Mouse (Mus musculus): ENCODE results near the gene Cldn10. TPM values are rescaled to one million over a fixed set of nuclear protein-coding genes. Genes with fewer than 3 reads are reported as not detected.

Gene Cldn10
- polyA plus RNA-seq, 1 experiment from 2014 or later: 1.4 TPM

DNA sequence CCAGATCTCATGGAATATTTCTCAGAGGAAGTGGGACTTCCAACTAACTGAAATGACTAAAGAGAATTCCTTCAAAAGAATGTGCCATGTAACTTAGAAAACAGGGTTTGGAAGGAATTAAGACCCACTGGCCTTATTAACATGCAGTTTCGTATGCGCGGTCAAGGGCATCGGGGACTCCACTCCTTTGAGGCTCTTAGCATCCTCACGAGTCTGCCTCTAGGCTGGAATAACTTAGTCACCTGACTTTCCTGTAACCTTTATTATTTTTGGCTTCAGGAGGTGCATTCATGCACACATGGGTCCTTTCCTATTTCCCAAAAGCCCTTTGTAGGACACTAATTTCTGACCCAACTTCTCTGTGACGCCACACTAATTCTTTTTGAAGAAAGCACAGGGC, 45.5 kb downstream of the Cldn10 start:
- H3K27ac ChIP-seq (replicated peaks): no peak overlapping the region
- 90% methylated on average over 6 of the region's 6 CpGs for WGBS
- no peaks in the 10 kb centered on the region for H3K9me3 ChIP-seq
- no peak overlapping the region for H3K9ac ChIP-seq (replicated peaks)
- no peak for ATAC-seq (replicated peaks)
- no peaks in the 10 kb centered on the region for H3K36me3 ChIP-seq
- H3K27me3 ChIP-seq: no peaks in the 10 kb centered on the region
- no peaks in the 10 kb centered on the region for H3K4me1 ChIP-seq
- H3K4me2 ChIP-seq (replicated peaks): no peak overlapping the region
- H3K4me3 ChIP-seq: no peak overlapping the region

DNA sequence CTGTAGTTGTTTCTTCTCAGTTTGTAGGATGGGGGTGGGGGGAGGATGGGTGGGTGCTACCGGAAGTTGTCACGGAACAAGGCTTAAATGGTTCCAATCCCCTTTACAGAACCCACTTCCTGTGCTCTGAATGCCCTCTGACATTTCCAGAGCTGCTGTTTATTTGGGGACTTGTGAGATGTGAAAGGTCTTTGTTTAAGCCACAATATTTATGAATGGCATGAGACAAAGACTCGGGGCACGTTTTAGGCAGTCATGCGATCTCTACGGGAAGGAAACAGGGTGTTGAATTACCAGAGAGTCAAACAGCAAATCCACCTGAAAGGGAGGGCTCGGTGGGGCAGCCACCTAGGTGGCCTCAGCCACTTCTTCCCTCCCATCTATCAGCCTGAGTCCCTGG, 46.6 kb downstream of the Cldn10 start:
- Histone ChIP-seq H3K36me3 (no peaks in the 10 kb centered on the region), H3K4me3 (no peak overlapping the region), H3K4me2 (replicated peaks) (no peak overlapping the region), H3K27me3 (no peaks in the 10 kb centered on the region), H3K9me3 (no peaks in the 10 kb centered on the region), H3K27ac (replicated peaks) (no peak overlapping the region), H3K9ac (replicated peaks) (no peak overlapping the region), H3K4me1 (no peaks in the 10 kb centered on the region)
- no peak for ATAC-seq (replicated peaks)
- 2% methylated on average over 7 of the region's 7 CpGs for WGBS

DNA sequence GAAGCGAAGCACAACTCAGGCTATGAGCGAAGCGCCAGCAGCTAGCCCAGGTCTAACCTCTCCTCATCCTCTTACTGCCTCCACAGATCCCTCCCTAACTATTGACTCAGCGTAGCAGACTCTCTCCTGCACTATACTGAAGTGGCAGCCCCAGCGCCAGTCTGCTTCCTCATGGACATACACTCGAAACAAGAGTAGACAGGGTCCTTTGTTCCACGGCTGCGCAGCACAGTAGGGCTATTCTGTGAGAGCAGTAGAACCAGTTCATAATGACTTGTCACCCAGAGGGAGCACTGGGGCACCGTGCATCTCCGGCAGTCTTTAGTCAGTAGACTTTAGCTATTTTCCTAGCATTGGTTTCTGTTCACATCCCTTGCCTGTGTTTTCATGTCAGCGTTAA, 48.4 kb downstream of the Cldn10 start:
- ATAC-seq (replicated peaks): no peak
- WGBS: 83% methylated on average over 11 of the region's 11 CpGs

DNA sequence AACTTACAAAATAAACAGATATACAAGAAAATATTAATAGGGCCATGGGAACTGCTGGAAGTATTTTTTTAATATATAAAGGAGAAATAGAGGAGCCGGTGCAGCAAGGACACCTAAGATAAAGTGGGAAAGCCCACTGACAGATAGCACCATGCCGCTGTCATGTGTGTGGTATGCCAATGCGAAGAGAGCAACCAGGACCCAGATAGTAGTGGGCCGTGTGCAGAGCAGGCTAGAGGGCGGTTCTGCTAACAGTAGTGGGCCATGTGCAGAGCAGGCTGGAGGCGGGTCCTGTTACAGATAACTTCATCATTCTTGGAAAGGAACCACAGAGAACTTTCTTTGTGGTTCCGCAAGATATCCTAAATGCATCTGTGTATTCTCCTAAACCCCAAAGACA, 49.0 kb downstream of the Cldn10 start:
- Histone ChIP-seq H3K4me2 (replicated peaks) (no peak overlapping the region), H3K4me3 (no peak overlapping the region), H3K36me3 (no peaks in the 10 kb centered on the region), H3K9ac (replicated peaks) (no peak overlapping the region), H3K4me1 (no peaks in the 10 kb centered on the region), H3K9me3 (no peaks in the 10 kb centered on the region), H3K27me3 (no peaks in the 10 kb centered on the region), H3K27ac (replicated peaks) (no peak overlapping the region)
- WGBS: 95% methylated on average over 7 of the region's 7 CpGs
- no peak for ATAC-seq (replicated peaks)

More for the DNA sequence above, 48.4 kb downstream of the Cldn10 start:
- H3K36me3 ChIP-seq: no peaks in the 10 kb centered on the region
- H3K27ac ChIP-seq (replicated peaks): no peak overlapping the region
- no peak overlapping the region for H3K4me2 ChIP-seq (replicated peaks)
- no peaks in the 10 kb centered on the region for H3K9me3 ChIP-seq
- H3K4me1 ChIP-seq: no peaks in the 10 kb centered on the region
- no peaks in the 10 kb centered on the region for H3K27me3 ChIP-seq
- no peak overlapping the region for H3K4me3 ChIP-seq
- H3K9ac ChIP-seq (replicated peaks): no peak overlapping the region

DNA sequence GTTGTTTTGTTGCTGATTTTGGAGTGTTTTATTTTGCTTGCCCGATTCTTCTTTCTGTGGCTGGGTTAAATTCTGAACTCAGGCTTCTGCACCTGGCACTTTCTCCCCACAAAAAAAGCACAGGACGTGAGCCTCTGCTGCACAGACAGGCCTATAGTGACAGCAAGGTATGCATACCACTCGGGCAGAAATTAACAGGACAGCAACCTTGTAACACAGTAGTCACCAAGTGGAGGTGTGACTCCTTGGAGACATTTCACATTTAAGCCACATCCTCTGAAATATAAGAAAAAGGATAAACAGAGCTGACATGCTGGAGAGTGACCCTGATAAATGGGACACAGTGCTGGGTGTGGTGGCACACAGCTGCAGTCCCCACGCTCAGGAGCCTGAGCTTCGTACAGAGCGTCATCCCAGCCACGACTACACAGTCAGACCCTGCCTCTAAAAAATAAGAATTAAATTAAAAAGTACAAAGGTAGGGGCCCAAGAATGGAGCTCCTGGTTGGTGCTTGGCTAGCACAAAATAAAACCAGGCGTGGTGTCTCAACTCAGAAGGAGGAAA, 50.9 kb downstream of the Cldn10 start:
- no peaks in the 10 kb centered on the region for H3K27me3 ChIP-seq
- no peak overlapping the region for H3K27ac ChIP-seq (replicated peaks)
- no peak overlapping the region for H3K4me2 ChIP-seq (replicated peaks)
- no peaks in the 10 kb centered on the region for H3K9me3 ChIP-seq
- H3K4me3 ChIP-seq: no peak overlapping the region
- no peaks in the 10 kb centered on the region for H3K4me1 ChIP-seq
- H3K36me3 ChIP-seq: no peaks in the 10 kb centered on the region
- H3K9ac ChIP-seq (replicated peaks): no peak overlapping the region
- no peak for ATAC-seq (replicated peaks)
- 81% methylated on average over 8 of the region's 8 CpGs for WGBS

DNA sequence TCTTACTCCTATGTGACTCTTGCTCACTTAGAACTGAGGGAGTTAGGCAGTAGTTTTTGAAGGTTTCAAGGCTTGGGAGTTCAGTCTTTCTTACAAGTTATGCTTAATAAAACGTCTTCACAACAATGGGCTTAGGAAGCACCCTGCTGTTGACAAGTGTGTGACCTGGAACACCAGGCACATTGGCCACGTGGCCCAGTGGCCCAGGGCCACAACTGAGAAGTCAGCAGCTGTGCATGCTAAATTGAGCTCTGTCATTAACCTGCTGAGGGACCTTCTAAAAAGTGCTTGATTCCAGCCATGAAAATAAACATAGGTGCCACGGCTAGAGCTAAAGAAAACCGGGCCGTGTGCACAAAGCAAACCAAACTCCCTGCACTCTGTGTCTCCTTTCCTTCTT, 51.7 kb downstream of the Cldn10 start:
- H3K4me1 ChIP-seq: no peaks in the 10 kb centered on the region
- WGBS: 54% methylated on average over 5 of the region's 5 CpGs

DNA sequence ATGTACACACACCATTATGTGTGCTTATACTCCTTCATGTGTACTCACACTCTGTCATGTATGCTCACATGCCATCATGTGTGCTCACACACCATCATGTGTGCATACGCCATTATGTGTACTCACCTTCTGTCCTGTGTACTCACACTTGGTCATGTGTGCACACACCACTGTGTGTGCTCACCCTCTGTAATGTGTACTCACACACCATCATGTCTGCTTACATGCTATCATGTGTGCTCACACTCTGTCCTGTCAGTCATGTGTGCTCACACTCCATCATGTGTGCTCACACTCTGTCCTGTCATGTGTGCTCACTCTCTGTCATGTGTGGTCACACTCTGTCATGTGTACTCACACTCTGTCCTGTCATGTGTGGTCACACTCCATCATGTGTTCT, 52.3 kb downstream of the Cldn10 start:
- H3K9me3 ChIP-seq: no peaks in the 10 kb centered on the region
- H3K4me1 ChIP-seq: no peaks in the 10 kb centered on the region
- H3K4me2 ChIP-seq (replicated peaks): no peak overlapping the region
- no peak for ATAC-seq (replicated peaks)
- H3K27me3 ChIP-seq: no peaks in the 10 kb centered on the region
- no peak overlapping the region for H3K4me3 ChIP-seq
- no peak overlapping the region for H3K9ac ChIP-seq (replicated peaks)
- WGBS: 98% methylated on average over 1 of the region's 1 CpGs
- H3K27ac ChIP-seq (replicated peaks): no peak overlapping the region
- no peaks in the 10 kb centered on the region for H3K36me3 ChIP-seq

More for the DNA sequence above, 51.7 kb downstream of the Cldn10 start:
- H3K27me3 ChIP-seq: no peaks in the 10 kb centered on the region
- no peak overlapping the region for H3K4me3 ChIP-seq
- no peaks in the 10 kb centered on the region for H3K9me3 ChIP-seq
- ATAC-seq (replicated peaks): no peak
- H3K36me3 ChIP-seq: no peaks in the 10 kb centered on the region
- H3K27ac ChIP-seq (replicated peaks): no peak overlapping the region
- H3K4me2 ChIP-seq (replicated peaks): no peak overlapping the region
- no peak overlapping the region for H3K9ac ChIP-seq (replicated peaks)

DNA sequence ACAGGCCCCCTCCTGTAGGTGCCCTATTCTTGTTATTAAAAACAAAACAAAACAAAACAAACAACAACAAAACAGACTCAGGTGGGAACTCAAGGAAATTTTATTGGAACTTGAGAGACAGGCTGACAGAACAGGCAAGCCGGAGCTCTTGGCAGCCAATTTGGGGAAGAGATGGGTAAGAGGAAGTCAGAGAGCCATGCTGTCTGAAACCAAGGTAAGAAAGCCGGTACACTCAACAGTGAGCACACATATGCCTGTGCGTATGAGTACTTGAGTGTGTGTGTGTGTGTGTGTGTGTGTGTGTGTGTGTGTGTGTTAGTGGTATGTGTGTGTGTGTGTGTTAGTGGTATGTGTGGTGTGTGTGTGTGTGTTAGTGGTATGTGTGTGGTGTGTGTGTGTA, 54.6 kb downstream of the Cldn10 start:
- Histone ChIP-seq H3K9ac (replicated peaks) (no peak overlapping the region), H3K27ac (replicated peaks) (no peak overlapping the region), H3K9me3 (no peaks in the 10 kb centered on the region), H3K4me2 (replicated peaks) (no peak overlapping the region), H3K4me3 (no peak overlapping the region), H3K27me3 (no peaks in the 10 kb centered on the region), H3K4me1 (no peaks in the 10 kb centered on the region), H3K36me3 (no peaks in the 10 kb centered on the region)
- 89% methylated on average over 3 of the region's 3 CpGs for WGBS
- ATAC-seq (replicated peaks): no peak

DNA sequence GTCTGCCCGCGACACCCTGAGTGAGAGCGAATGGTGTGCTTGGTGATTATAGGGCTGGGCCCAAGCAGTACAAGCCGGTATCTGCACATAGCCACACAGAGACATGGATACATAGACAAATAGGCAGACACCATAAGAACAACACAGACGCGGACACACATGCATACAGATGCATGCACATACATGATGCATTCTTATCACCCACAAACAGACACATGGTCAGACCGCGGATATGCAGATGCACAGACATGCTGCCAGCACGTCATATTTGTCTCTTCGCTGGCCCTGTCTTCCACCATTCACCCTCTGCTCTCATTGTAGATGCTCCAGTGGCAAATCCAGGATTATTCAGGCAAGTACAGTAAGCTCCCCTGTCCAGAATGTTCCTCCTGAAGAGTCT, 59.1 kb downstream of the Cldn10 start:
- Histone ChIP-seq H3K4me3 (no peak overlapping the region), H3K27me3 (no peaks in the 10 kb centered on the region), H3K9me3 (no peaks in the 10 kb centered on the region), H3K4me2 (replicated peaks) (no peak overlapping the region), H3K27ac (replicated peaks) (no peak overlapping the region), H3K9ac (replicated peaks) (no peak overlapping the region), H3K36me3 (no peaks in the 10 kb centered on the region), H3K4me1 (peaks cover 4% of the 10 kb centered on the region; the same call in 1 of the 2 replicates)
- no peak for ATAC-seq (replicated peaks)
- WGBS: 95% methylated on average over 10 of the region's 10 CpGs

DNA sequence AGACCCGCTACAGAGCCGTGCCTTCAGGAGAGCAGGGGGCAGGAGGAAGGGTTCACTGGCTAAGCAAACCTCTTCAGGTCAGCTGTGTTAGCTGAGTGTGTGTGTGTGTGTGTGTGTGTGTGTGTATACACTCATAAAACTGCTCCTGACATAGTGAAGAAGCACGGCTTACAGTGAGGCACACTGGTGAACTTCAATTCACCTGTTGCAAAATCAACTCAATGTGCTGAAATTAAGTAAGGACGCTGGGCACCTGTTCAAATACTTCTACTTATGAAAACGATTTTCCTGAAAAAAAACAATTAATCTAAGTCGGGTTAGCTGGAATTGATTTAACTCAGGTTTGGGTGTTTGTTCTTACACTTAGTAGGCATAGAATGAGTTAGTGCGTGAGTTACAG, 60.5 kb downstream of the Cldn10 start:
- Histone ChIP-seq H3K4me2 (replicated peaks) (no peak overlapping the region), H3K36me3 (no peaks in the 10 kb centered on the region), H3K27me3 (no peaks in the 10 kb centered on the region), H3K27ac (replicated peaks) (no peak overlapping the region), H3K9ac (replicated peaks) (no peak overlapping the region), H3K9me3 (no peaks in the 10 kb centered on the region), H3K4me1 (peaks cover 4% of the 10 kb centered on the region; the same call in 1 of the 2 replicates), H3K4me3 (no peak overlapping the region)
- WGBS: 88% methylated on average over 7 of the region's 7 CpGs
- ATAC-seq (replicated peaks): no peak

DNA sequence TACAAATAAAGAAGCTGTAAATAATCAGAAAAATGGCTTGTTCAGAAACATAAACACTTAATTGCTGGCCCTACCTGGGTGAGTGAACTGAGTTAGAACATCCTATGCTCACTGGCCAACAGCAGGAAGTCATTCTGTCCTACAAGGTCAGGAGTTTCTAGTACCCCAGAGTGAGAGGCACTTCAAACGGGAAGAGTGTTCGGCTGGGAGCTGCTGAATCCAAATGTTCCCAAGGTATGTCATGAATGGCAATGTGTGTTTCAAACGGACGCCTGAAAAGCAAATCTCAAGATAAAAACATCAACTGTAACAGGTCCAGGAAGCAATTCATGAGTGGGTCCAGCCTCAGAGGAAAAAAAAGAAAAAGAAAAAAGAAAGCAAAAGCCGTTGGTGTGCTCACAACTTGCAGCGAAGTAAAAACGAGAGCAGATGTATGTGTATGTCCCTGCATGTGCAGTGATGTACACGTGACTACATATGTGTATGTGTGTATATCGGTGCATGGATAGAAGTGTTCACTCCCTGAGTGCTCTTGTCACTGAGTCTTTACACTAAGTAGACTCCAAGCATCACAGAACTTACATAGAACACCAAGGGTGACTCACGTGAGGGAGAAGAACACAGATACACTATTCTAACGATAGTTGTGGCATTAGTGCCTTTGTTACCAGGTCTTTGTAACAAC, 62.4 kb downstream of the Cldn10 start:
- peaks cover 11% of the 10 kb centered on the region; the same call in 1 of the 2 replicates for H3K27me3 ChIP-seq
- H3K4me1 ChIP-seq: peaks cover 14% of the 10 kb centered on the region
- H3K4me3 ChIP-seq: no peak overlapping the region
- no peaks in the 10 kb centered on the region for H3K9me3 ChIP-seq
- no peaks in the 10 kb centered on the region for H3K36me3 ChIP-seq
- H3K9ac ChIP-seq (replicated peaks): no peak overlapping the region
- WGBS: 68% methylated on average over 11 of the region's 11 CpGs
- H3K27ac ChIP-seq (replicated peaks): no peak overlapping the region
- no peak for ATAC-seq (replicated peaks)
- no peak overlapping the region for H3K4me2 ChIP-seq (replicated peaks)

DNA sequence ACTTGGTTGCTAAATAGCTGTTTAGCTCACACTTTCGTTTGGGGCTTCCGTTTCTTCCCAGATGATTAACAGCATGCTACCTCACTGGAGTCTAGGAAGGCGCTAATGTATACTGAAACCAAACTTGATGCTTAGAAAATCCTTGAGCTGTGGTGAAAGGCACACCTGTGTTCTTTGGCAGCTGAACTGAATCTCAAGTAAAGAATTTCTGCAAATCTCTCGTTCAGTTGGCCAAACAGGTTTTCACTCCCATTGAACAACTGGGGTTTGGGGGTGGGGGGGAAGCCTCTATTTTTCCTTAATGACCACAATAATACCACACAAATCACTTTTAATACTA, 63.0 kb downstream of the Cldn10 start:
- peaks cover 18% of the 10 kb centered on the region for H3K4me1 ChIP-seq
- no peak for ATAC-seq (replicated peaks)
- H3K4me3 ChIP-seq: no peak overlapping the region
- no peaks in the 10 kb centered on the region for H3K9me3 ChIP-seq
- no peak overlapping the region for H3K9ac ChIP-seq (replicated peaks)
- H3K27ac ChIP-seq (replicated peaks): no peak overlapping the region
- peaks cover 11% of the 10 kb centered on the region; the same call in 1 of the 2 replicates for H3K27me3 ChIP-seq
- H3K36me3 ChIP-seq: no peaks in the 10 kb centered on the region
- no peak overlapping the region for H3K4me2 ChIP-seq (replicated peaks)
- 23% methylated on average over 4 of the region's 4 CpGs for WGBS

Data from forebrain, embryonic 15.5 days (tissue).